Mouse (Mus musculus): ENCODE data around the gene Gm49380. TPM values are rescaled to one million over a fixed set of nuclear protein-coding genes. Genes with fewer than 3 reads are reported as not detected.

Gene Gm49380
- polyA plus RNA-seq, 1 experiment from 2014 or later = not detected

GRCm38 (mm10) chr9:44066785-44067225, 46.5 kb downstream of the Gm49380 start, which contains the start of gene Usp2:
Usp2 (plus strand) TSS chr9:44067021.
- Histone ChIP-seq H3K27ac (no peak within 1 kb of the TSS), H3K9me3 (replicated peaks; ENCODE audit: low read length) (no peaks in the 10 kb centered on the region), H3K9ac (ENCODE audit: low read depth, low read length) (peak within 1 kb of the TSS; percentile 18), H3K27me3 (ENCODE audit: insufficient read depth, low read length) (no peaks in the 10 kb centered on the region), H3K36me3 (ENCODE audit: insufficient read depth, low read length) (no peaks in the 10 kb centered on the region), H3K4me1 (replicated peaks; ENCODE audit: insufficient read depth, low read length) (peaks cover 2% of the 10 kb centered on the region; the same call in 1 of the 2 replicates), H3K4me3 (replicated peaks; ENCODE audit: low read depth, low read length) (peak within 1 kb of the TSS; percentile 39), H3K4me2 (ENCODE audit: low read length) (peak within 1 kb of the TSS; percentile 57)
- 2% methylated on average over 38 of the region's 38 CpGs for WGBS
- TF ChIP-seq CTCF (IDR thresholded peaks at IDR 0.05; ENCODE audit: low read depth) = peak; percentile 93
- DNase-seq (ENCODE audit: low spot score) (peak; percentile 100), ATAC-seq (replicated peaks; ENCODE audit: low FRiP score, low read depth) (peak; percentile 98)

DNA sequence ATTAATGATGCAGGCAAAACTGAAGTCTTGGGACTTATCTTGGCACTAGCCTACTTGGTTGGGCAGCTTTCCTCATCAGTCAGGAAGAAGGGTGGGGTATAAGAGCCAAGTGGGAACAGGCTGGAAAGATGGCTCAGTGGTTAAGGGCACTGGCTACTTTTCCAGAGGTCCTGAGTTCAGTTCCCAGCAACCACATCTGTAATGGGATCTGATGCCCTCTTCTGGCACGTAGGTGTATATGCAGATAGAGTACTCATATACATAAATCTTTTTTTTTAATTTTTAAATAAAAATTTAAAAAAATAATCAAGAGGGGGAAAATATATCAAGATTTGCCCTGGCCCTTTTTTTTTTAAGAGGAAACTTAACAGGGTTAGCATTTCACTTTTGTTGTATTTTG, 48.1 kb downstream of the Gm49380 start:
- Histone ChIP-seq H3K27me3 (ENCODE audit: insufficient read depth, low read length) (no peaks in the 10 kb centered on the region), H3K9me3 (replicated peaks; ENCODE audit: low read length) (no peaks in the 10 kb centered on the region), H3K4me3 (replicated peaks; ENCODE audit: low read depth, low read length) (no peak overlapping the region), H3K4me2 (ENCODE audit: low read length) (no peak overlapping the region), H3K36me3 (ENCODE audit: insufficient read depth, low read length) (no peaks in the 10 kb centered on the region), H3K27ac (no peak overlapping the region), H3K9ac (ENCODE audit: low read depth, low read length) (no peak overlapping the region), H3K4me1 (replicated peaks; ENCODE audit: insufficient read depth, low read length) (no peaks in the 10 kb centered on the region)
- WGBS = 28% methylated on average over 1 of the region's 1 CpGs
- no peak for ATAC-seq (replicated peaks; ENCODE audit: low FRiP score, low read depth)
- TF ChIP-seq CTCF (IDR thresholded peaks at IDR 0.05; ENCODE audit: low read depth) = peak; percentile 41
- no peak for DNase-seq (ENCODE audit: low spot score)

- Histone ChIP-seq H3K9me3 (replicated peaks; ENCODE audit: low read length) (no peaks in the 10 kb centered on the region), H3K36me3 (ENCODE audit: insufficient read depth, low read length) (no peaks in the 10 kb centered on the region), H3K4me2 (ENCODE audit: low read length) (no peak overlapping the region), H3K27me3 (ENCODE audit: insufficient read depth, low read length) (no peaks in the 10 kb centered on the region), H3K4me1 (replicated peaks; ENCODE audit: insufficient read depth, low read length) (no peaks in the 10 kb centered on the region), H3K27ac (no peak overlapping the region), H3K4me3 (replicated peaks; ENCODE audit: low read depth, low read length) (no peak overlapping the region), H3K9ac (ENCODE audit: low read depth, low read length) (no peak overlapping the region)
- DNase-seq (ENCODE audit: low spot score) (no peak), ATAC-seq (replicated peaks; ENCODE audit: low FRiP score, low read depth) (no peak)
- no peak for TF ChIP-seq CTCF (IDR thresholded peaks at IDR 0.05; ENCODE audit: low read depth)
- WGBS = 71% methylated on average over 6 of the region's 6 CpGs
These were observed 54.7 kb downstream of the Gm49380 start for GRCm38 (mm10) chr9:44058606-44059005.

- no peak overlapping the region for H3K27ac ChIP-seq
- TF ChIP-seq CTCF (IDR thresholded peaks at IDR 0.05; ENCODE audit: low read depth) = no peak
- no peak overlapping the region for H3K4me3 ChIP-seq (replicated peaks; ENCODE audit: low read depth, low read length)
- H3K27me3 ChIP-seq (ENCODE audit: insufficient read depth, low read length) = no peaks in the 10 kb centered on the region
- no peaks in the 10 kb centered on the region for H3K4me1 ChIP-seq (replicated peaks; ENCODE audit: insufficient read depth, low read length)
- 67% methylated on average over 1 of the region's 1 CpGs for WGBS
- DNase-seq (ENCODE audit: low spot score) (no peak), ATAC-seq (replicated peaks; ENCODE audit: low FRiP score, low read depth) (no peak)
- no peaks in the 10 kb centered on the region for H3K36me3 ChIP-seq (ENCODE audit: insufficient read depth, low read length)
- H3K4me2 ChIP-seq (ENCODE audit: low read length) = no peak overlapping the region
- no peak overlapping the region for H3K9ac ChIP-seq (ENCODE audit: low read depth, low read length)
- no peaks in the 10 kb centered on the region for H3K9me3 ChIP-seq (replicated peaks; ENCODE audit: low read length)
These were observed 59.4 kb downstream of the Gm49380 start for GRCm38 (mm10) chr9:44053936-44054335.

DNA sequence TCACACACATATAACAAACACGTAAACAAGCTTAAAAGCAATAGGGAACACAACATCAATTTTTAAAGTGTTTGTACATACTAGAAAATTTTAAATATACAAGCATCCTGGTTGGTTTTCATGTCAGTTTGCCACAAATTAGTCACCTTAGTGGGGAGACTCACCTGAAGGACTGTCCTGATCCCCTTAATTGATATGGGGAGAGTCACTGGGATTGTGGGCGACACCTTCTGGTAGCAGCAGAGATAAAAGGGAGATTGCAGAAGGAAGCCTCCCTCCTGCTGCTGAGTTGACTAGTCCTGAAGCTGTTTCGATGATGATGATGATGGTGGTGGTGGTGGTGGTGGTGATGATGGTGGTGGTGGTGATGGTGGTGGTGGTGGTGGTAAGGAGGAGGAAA, 60.4 kb downstream of the Gm49380 start:
- H3K36me3 ChIP-seq (ENCODE audit: insufficient read depth, low read length) = no peaks in the 10 kb centered on the region
- H3K9ac ChIP-seq (ENCODE audit: low read depth, low read length) = no peak overlapping the region
- ATAC-seq (replicated peaks; ENCODE audit: low FRiP score, low read depth) (no peak), DNase-seq (ENCODE audit: low spot score) (no peak)
- no peaks in the 10 kb centered on the region for H3K27me3 ChIP-seq (ENCODE audit: insufficient read depth, low read length)
- H3K4me1 ChIP-seq (replicated peaks; ENCODE audit: insufficient read depth, low read length) = no peaks in the 10 kb centered on the region
- 67% methylated on average over 3 of the region's 3 CpGs for WGBS
- H3K4me3 ChIP-seq (replicated peaks; ENCODE audit: low read depth, low read length) = no peak overlapping the region
- peak; percentile 22; the same call in 1 of the 2 replicates for TF ChIP-seq CTCF (IDR thresholded peaks at IDR 0.05; ENCODE audit: low read depth)
- no peaks in the 10 kb centered on the region for H3K9me3 ChIP-seq (replicated peaks; ENCODE audit: low read length)
- H3K4me2 ChIP-seq (ENCODE audit: low read length) = no peak overlapping the region
- no peak overlapping the region for H3K27ac ChIP-seq

DNA sequence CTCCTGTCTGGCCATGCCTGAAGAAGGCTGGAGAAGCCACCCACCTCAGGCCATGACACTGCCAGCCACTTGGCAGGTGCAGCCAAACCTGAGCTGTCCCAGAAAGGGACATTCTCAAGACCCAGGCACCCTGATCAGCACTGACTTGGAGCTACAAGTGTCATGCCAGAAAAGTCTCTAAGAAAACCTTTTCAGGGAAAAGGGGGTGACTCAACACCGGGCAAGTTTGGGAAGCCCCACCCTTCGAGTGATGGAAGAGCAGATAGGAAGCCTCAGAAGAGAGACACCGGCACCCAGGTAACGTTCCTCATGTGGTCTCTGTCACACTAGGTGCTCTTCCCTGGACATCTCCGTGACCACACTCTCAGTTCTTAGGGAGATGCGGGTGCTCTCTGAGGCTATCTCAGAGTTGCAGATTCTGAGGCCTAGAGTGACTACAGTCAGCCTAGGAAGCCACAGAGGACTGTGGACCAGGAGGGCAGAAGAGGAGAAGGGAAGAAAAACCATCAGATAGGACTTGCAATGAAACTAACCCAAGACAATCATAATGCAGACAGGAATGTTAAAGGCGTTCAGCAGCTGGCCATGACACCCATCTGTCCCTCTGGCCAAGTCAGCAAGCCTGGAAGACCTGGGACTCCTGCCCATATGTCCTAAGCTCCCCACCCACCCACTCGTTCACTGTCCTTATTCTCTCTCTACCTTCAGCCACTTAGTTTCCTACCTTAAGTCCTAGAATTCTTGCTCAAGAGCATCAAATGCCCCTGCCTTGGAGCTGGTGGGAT, 63.7 kb downstream of the Gm49380 start:
- Histone ChIP-seq H3K4me1 (replicated peaks; ENCODE audit: insufficient read depth, low read length) (no peaks in the 10 kb centered on the region), H3K4me2 (ENCODE audit: low read length) (no peak overlapping the region), H3K4me3 (replicated peaks; ENCODE audit: low read depth, low read length) (no peak overlapping the region), H3K27me3 (ENCODE audit: insufficient read depth, low read length) (no peaks in the 10 kb centered on the region), H3K36me3 (ENCODE audit: insufficient read depth, low read length) (no peaks in the 10 kb centered on the region), H3K27ac (no peak overlapping the region), H3K9me3 (replicated peaks; ENCODE audit: low read length) (no peaks in the 10 kb centered on the region), H3K9ac (ENCODE audit: low read depth, low read length) (no peak overlapping the region)
- TF ChIP-seq CTCF (IDR thresholded peaks at IDR 0.05; ENCODE audit: low read depth) = no peak
- ATAC-seq (replicated peaks; ENCODE audit: low FRiP score, low read depth) (no peak), DNase-seq (ENCODE audit: low spot score) (no peak)
- 89% methylated on average over 8 of the region's 8 CpGs for WGBS
